Mouse (Mus musculus): Measurements from ENCODE around the gene Lrig3. TPM values are rescaled to one million over a fixed set of nuclear protein-coding genes. Genes with fewer than 3 reads are reported as not detected.

Lrig3 gene
- polyA plus RNA-seq, 1 experiment from 2014 or later = 23.2 TPM

DNA sequence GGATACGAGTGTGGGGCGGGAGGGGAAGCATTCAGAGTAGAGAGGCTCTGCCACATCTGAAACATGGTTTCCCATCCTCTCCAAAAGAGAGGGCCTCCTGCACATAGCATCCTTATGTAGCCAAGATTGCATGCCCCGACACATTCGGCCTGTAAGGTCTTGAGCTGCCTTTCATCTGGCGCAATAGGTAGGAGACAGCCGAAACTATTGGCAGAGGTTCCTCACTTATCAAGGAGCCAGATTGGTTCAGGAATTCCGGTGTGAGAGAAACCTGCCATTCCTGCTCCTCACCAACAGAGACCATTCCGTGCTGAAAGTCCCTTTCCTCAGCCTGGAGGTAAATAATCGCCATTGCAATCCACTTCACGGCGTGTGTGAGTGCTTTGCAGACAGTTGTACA is 22.1 kb downstream of the Lrig3 start:
- ATAC-seq (ENCODE audit: insufficient read depth, low FRiP score, low TSS enrichment) = no peak
- no peak for DNase-seq (ENCODE audit: low spot score)
- WGBS = 88% methylated on average over 11 of the region's 11 CpGs

DNA sequence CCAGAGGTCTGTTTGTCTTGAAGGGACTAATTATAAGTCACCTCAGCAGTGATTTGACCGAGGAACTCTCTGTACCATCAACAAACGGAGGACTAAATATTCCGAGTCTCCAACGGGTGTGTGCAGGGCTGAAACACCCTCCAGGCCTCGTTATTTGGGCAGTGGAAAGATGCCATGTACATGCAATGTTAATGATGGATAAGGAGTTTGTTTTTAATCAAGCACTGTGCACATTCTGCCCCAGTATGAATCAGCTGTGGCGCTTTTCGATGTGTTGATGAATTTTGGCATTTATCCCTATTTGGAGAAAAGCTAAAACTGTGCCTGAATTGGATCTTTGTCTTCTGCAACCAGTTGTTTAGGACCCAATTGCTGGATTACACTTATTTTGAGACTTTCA is 23.9 kb downstream of the Lrig3 start:
- H3K4me3 ChIP-seq (ENCODE audit: low read depth, low read length) = no peak overlapping the region
- ATAC-seq (ENCODE audit: insufficient read depth, low FRiP score, low TSS enrichment) (no peak), DNase-seq (ENCODE audit: low spot score) (no peak)
- 84% methylated on average over 7 of the region's 7 CpGs for WGBS
- no peak overlapping the region for H3K4me2 ChIP-seq (ENCODE audit: low read depth)
- H3K27me3 ChIP-seq (ENCODE audit: control insufficient read depth, insufficient read depth, low read length) = no peaks in the 10 kb centered on the region
- H3K27ac ChIP-seq (ENCODE audit: low read depth, low read length) = no peak overlapping the region
- H3K9me3 ChIP-seq (ENCODE audit: control insufficient read depth, low read length) = no peaks in the 10 kb centered on the region
- peaks cover 2% of the 10 kb centered on the region; the same call in 1 of the 2 replicates for H3K36me3 ChIP-seq (ENCODE audit: control insufficient read depth, insufficient read depth, low read length)
- no peak overlapping the region for H3K9ac ChIP-seq (ENCODE audit: low read length)
- H3K4me1 ChIP-seq (ENCODE audit: control insufficient read depth, insufficient read depth, low read length) = no peaks in the 10 kb centered on the region

More for the DNA sequence above, 22.1 kb downstream of the Lrig3 start:
- Histone ChIP-seq H3K36me3 (ENCODE audit: control insufficient read depth, insufficient read depth, low read length) (peaks cover 2% of the 10 kb centered on the region; the same call in 1 of the 2 replicates), H3K9me3 (ENCODE audit: control insufficient read depth, low read length) (no peaks in the 10 kb centered on the region), H3K27me3 (ENCODE audit: control insufficient read depth, insufficient read depth, low read length) (no peaks in the 10 kb centered on the region), H3K27ac (ENCODE audit: low read depth, low read length) (no peak overlapping the region), H3K9ac (ENCODE audit: low read length) (no peak overlapping the region), H3K4me3 (ENCODE audit: low read depth, low read length) (no peak overlapping the region), H3K4me2 (ENCODE audit: low read depth) (no peak overlapping the region), H3K4me1 (ENCODE audit: control insufficient read depth, insufficient read depth, low read length) (no peaks in the 10 kb centered on the region)

DNA sequence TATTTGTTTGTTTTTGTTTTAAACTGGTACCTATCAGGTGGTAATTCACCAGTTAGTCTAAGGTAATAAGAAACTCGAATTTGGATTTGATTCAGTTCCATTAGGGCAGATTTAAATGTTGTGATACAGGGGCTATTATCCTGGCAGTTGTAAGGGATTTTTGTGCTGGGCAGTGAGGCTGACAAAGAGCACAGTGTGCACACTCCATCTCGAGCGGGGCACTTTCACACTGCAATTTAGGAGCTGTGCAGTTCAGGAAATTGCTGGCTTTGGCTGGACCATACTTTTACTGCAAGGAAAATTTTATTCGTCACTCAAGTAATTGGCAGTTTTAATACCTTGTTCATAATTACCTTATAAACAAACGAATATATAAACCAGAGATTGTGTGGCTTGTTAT is 24.4 kb downstream of the Lrig3 start:
- H3K9me3 ChIP-seq (ENCODE audit: control insufficient read depth, low read length) = no peaks in the 10 kb centered on the region
- WGBS = 59% methylated on average over 5 of the region's 5 CpGs
- no peaks in the 10 kb centered on the region for H3K4me1 ChIP-seq (ENCODE audit: control insufficient read depth, insufficient read depth, low read length)
- H3K36me3 ChIP-seq (ENCODE audit: control insufficient read depth, insufficient read depth, low read length) = peaks cover 5% of the 10 kb centered on the region
- no peak overlapping the region for H3K27ac ChIP-seq (ENCODE audit: low read depth, low read length)
- no peak overlapping the region for H3K9ac ChIP-seq (ENCODE audit: low read length)
- no peaks in the 10 kb centered on the region for H3K27me3 ChIP-seq (ENCODE audit: control insufficient read depth, insufficient read depth, low read length)
- no peak overlapping the region for H3K4me3 ChIP-seq (ENCODE audit: low read depth, low read length)
- no peak for ATAC-seq (ENCODE audit: insufficient read depth, low FRiP score, low TSS enrichment)
- H3K4me2 ChIP-seq (ENCODE audit: low read depth) = no peak overlapping the region
- no peak for DNase-seq (ENCODE audit: low spot score)

DNA sequence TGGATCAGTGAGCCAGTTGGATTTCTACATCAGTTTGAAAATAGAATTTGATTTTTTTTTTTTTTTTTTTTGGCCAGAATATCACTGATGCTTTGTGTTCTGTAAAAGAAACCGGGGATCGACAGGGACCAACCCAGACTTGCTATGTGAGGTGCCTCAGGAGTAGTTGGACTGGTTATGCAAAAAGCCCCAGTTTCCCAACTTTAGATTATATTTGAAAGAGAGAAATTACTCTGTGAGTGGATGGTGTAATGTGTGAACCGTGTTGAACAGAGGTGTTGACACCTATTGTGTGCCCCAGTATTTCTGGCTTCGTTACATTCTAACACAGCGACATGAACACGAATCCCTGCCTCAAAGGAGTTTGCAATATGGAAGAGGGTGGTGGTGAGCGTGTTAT is 25.9 kb downstream of the Lrig3 start:
- DNase-seq (ENCODE audit: low spot score) = no peak
- H3K27me3 ChIP-seq (ENCODE audit: control insufficient read depth, insufficient read depth, low read length) = no peaks in the 10 kb centered on the region
- no peak for ATAC-seq (ENCODE audit: insufficient read depth, low FRiP score, low TSS enrichment)
- H3K4me2 ChIP-seq (ENCODE audit: low read depth) = no peak overlapping the region
- H3K9ac ChIP-seq (ENCODE audit: low read length) = no peak overlapping the region
- H3K36me3 ChIP-seq (ENCODE audit: control insufficient read depth, insufficient read depth, low read length) = peaks cover 5% of the 10 kb centered on the region
- H3K27ac ChIP-seq (ENCODE audit: low read depth, low read length) = no peak overlapping the region
- H3K4me1 ChIP-seq (ENCODE audit: control insufficient read depth, insufficient read depth, low read length) = 0 out of 2 replicates have a peak, but pooled peaks cover 3% of the 10 kb centered on the region
- no peak overlapping the region for H3K4me3 ChIP-seq (ENCODE audit: low read depth, low read length)
- WGBS = 93% methylated on average over 7 of the region's 7 CpGs
- H3K9me3 ChIP-seq (ENCODE audit: control insufficient read depth, low read length) = no peaks in the 10 kb centered on the region

DNA sequence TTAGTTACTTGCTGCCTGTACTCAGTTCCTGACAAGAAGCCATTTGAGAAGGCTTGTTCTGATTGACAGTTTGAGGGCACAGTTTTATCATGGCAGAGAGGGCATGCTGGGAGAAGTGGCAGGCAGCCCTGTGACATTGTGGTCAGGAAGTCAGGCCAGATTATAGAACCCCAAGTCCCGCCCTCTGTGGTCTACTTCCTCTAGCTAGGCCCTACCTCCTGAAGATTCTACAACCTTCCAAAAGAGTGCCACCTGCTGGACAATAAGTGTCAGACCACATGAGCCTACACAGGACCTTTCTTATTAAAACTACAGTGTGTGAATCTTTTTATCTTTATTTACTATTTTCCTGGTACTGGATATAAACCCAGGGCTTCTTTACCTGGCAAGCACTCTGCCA is 28.9 kb downstream of the Lrig3 start:
- Histone ChIP-seq H3K4me1 (ENCODE audit: control insufficient read depth, insufficient read depth, low read length) (0 out of 2 replicates have a peak, but pooled peaks cover 3% of the 10 kb centered on the region), H3K4me3 (ENCODE audit: low read depth, low read length) (no peak overlapping the region), H3K36me3 (ENCODE audit: control insufficient read depth, insufficient read depth, low read length) (peaks cover 6% of the 10 kb centered on the region; the same call in 1 of the 2 replicates), H3K9ac (ENCODE audit: low read length) (no peak overlapping the region), H3K4me2 (ENCODE audit: low read depth) (no peak overlapping the region), H3K27ac (ENCODE audit: low read depth, low read length) (no peak overlapping the region), H3K27me3 (ENCODE audit: control insufficient read depth, insufficient read depth, low read length) (no peaks in the 10 kb centered on the region), H3K9me3 (ENCODE audit: control insufficient read depth, low read length) (no peaks in the 10 kb centered on the region)
- DNase-seq (ENCODE audit: low spot score) = no peak
- no peak for ATAC-seq (ENCODE audit: insufficient read depth, low FRiP score, low TSS enrichment)
- WGBS = 83% methylated on average over 1 of the region's 1 CpGs

DNA sequence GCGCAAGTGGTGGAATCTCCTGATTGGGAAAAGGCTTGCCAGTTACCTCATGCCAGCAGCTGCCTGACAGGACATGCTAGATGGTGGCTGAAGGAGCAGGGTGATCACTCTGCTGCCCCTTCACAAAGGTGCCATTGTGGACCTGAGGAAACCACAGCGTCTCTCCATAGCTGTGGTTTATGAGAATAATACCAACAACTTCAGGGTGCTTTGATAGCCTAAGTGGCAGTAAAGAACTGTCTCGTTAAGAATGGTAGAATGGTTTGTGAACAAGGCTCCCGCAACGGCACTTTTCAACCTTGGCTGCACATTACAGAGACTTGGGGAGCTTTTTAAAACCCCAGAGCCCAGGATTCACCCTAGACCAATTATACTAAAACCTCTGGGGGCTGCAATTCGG is 29.7 kb downstream of the Lrig3 start:
- ATAC-seq (ENCODE audit: insufficient read depth, low FRiP score, low TSS enrichment) (no peak), DNase-seq (ENCODE audit: low spot score) (no peak)
- no peak overlapping the region for H3K27ac ChIP-seq (ENCODE audit: low read depth, low read length)
- no peaks in the 10 kb centered on the region for H3K9me3 ChIP-seq (ENCODE audit: control insufficient read depth, low read length)
- no peak overlapping the region for H3K9ac ChIP-seq (ENCODE audit: low read length)
- no peak overlapping the region for H3K4me2 ChIP-seq (ENCODE audit: low read depth)
- no peaks in the 10 kb centered on the region for H3K27me3 ChIP-seq (ENCODE audit: control insufficient read depth, insufficient read depth, low read length)
- WGBS = 86% methylated on average over 6 of the region's 6 CpGs
- H3K4me1 ChIP-seq (ENCODE audit: control insufficient read depth, insufficient read depth, low read length) = 0 out of 2 replicates have a peak, but pooled peaks cover 3% of the 10 kb centered on the region
- no peak overlapping the region for H3K4me3 ChIP-seq (ENCODE audit: low read depth, low read length)
- H3K36me3 ChIP-seq (ENCODE audit: control insufficient read depth, insufficient read depth, low read length) = peaks cover 6% of the 10 kb centered on the region; the same call in 1 of the 2 replicates

DNA sequence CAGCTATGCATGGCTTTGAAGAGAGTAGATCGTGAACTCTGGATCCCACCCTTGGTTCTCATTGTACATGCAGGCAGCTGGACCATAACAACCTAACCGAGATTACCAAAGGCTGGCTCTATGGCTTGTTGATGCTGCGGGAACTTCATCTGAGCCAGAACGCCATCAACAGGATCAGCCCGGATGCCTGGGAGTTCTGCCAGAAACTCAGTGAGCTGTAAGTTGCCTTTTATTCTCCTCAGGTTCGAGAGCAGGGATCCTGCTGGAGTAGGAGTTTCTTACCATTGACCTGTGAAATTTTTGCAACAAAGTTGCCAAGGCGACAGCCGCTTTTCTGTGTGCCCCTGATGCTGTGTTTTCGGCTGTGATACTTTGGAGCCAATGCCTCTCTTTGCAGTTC is 31.0 kb downstream of the Lrig3 start:
- Histone ChIP-seq H3K4me3 (ENCODE audit: low read depth, low read length) (no peak overlapping the region), H3K36me3 (ENCODE audit: control insufficient read depth, insufficient read depth, low read length) (peaks cover 7% of the 10 kb centered on the region), H3K9me3 (ENCODE audit: control insufficient read depth, low read length) (no peaks in the 10 kb centered on the region), H3K27ac (ENCODE audit: low read depth, low read length) (no peak overlapping the region), H3K4me1 (ENCODE audit: control insufficient read depth, insufficient read depth, low read length) (peaks cover 3% of the 10 kb centered on the region; the same call in 1 of the 2 replicates), H3K27me3 (ENCODE audit: control insufficient read depth, insufficient read depth, low read length) (no peaks in the 10 kb centered on the region), H3K4me2 (ENCODE audit: low read depth) (no peak overlapping the region), H3K9ac (ENCODE audit: low read length) (no peak overlapping the region)
- ATAC-seq (ENCODE audit: insufficient read depth, low FRiP score, low TSS enrichment) = peak; percentile 43
- 59% methylated on average over 9 of the region's 9 CpGs for WGBS
- DNase-seq (ENCODE audit: low spot score) = no peak

DNA sequence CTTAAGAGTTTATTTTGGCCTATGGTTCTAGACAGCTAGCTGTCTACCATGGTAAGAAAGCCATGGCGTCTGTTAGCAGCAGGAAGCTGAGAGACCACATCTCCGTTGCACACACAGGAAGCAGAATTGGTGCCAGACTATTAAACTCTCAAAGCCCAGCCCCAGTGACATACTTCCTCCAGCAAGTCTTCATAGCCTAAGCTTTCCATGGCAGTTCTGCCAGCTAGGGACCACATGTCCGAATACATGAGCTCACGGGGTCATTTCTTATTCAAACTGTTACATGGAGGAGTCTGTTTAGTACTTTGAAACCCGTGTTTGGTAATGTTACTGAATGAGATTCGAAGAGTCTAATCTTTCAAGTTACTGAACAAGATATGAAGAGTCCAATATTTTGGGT is 33.6 kb downstream of the Lrig3 start:
- no peak overlapping the region for H3K4me2 ChIP-seq (ENCODE audit: low read depth)
- no peaks in the 10 kb centered on the region for H3K9me3 ChIP-seq (ENCODE audit: control insufficient read depth, low read length)
- no peak overlapping the region for H3K27ac ChIP-seq (ENCODE audit: low read depth, low read length)
- no peak overlapping the region for H3K4me3 ChIP-seq (ENCODE audit: low read depth, low read length)
- 93% methylated on average over 6 of the region's 6 CpGs for WGBS
- ATAC-seq (ENCODE audit: insufficient read depth, low FRiP score, low TSS enrichment) (no peak), DNase-seq (ENCODE audit: low spot score) (no peak)
- peaks cover 11% of the 10 kb centered on the region; the same call in 1 of the 2 replicates for H3K4me1 ChIP-seq (ENCODE audit: control insufficient read depth, insufficient read depth, low read length)
- H3K36me3 ChIP-seq (ENCODE audit: control insufficient read depth, insufficient read depth, low read length) = peaks cover 8% of the 10 kb centered on the region
- no peak overlapping the region for H3K9ac ChIP-seq (ENCODE audit: low read length)
- no peaks in the 10 kb centered on the region for H3K27me3 ChIP-seq (ENCODE audit: control insufficient read depth, insufficient read depth, low read length)

DNA sequence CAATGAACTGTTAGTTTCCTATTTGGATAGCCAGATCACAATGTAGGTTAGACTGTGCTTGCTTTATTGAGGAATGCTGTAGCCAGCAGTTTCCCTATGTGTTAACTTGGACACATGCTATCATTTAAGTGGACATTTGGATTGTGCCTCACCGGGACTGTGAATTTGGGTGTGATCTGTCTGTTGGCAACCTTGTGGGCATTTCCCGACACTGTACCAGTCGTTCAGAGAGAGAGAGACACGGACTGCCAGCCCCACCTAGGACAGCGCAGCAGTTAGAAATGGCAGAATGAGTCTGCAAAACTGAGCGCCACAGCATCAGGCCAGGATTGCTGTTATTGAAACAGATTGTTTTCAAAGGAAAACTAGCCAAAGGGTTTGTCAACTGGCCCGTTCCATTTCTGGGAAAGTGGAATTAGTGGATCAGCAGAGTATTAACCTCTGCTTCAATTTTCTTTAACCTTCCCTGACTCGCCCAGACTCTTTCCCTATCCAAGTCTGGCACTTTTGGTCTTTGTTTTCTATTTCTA is 35.0 kb downstream of the Lrig3 start:
- Histone ChIP-seq H3K36me3 (ENCODE audit: control insufficient read depth, insufficient read depth, low read length) (peaks cover 8% of the 10 kb centered on the region), H3K4me3 (ENCODE audit: low read depth, low read length) (no peak overlapping the region), H3K9me3 (ENCODE audit: control insufficient read depth, low read length) (no peaks in the 10 kb centered on the region), H3K9ac (ENCODE audit: low read length) (no peak overlapping the region), H3K27me3 (ENCODE audit: control insufficient read depth, insufficient read depth, low read length) (no peaks in the 10 kb centered on the region), H3K4me1 (ENCODE audit: control insufficient read depth, insufficient read depth, low read length) (peaks cover 11% of the 10 kb centered on the region; the same call in 1 of the 2 replicates), H3K4me2 (ENCODE audit: low read depth) (no peak overlapping the region), H3K27ac (ENCODE audit: low read depth, low read length) (no peak overlapping the region)
- 90% methylated on average over 8 of the region's 8 CpGs for WGBS
- DNase-seq (ENCODE audit: low spot score) (no peak), ATAC-seq (ENCODE audit: insufficient read depth, low FRiP score, low TSS enrichment) (no peak)
